Mouse (Mus musculus) cerebellum, postnatal 4 days (tissue): ENCODE results near the gene Spint2.

Source experiments
- DNase-seq, 2 experiments: peaks; one replicate each; pipeline ENCODE4 v3.0.0; 2022; ENCODE audit warnings: low spot score in 2 of 2, mixed read lengths in 1 of 2

Spint2 gene

GRCm38 (mm10) chr7:29282074-29282554 is 402 bp upstream of the Spint2 start:
- no peak for DNase-seq

DNA sequence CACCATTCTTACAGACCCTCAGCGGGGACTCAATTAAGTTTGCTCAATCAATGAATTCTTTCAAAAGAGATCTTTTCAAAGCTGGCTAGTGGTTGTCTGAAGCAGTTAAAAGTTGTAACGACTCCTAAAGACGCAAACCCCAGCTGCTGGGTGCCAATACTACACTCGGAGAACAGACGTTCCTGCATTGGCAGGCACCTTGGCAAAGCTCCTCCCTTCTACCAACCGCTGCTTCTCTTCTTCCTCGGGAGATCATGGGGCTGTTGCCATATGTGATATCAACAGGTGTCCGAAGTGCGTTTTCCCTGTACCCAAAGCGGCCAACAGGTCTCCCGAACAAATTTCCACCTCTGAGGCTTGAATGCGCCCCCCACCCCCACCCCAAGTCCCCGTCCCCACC is 911 bp downstream of the Spint2 start:
- no peak for DNase-seq

- DNase-seq = no peak
Measured at GRCm38 (mm10) chr7:29279924-29280323, 1.8 kb downstream of the Spint2 start.

GRCm38 (mm10) chr7:29279261-29279660 is 2.5 kb downstream of the Spint2 start:
- DNase-seq = no peak

GRCm38 (mm10) chr7:29277510-29277909 is 4.2 kb downstream of the Spint2 start:
- no peak for DNase-seq

DNA sequence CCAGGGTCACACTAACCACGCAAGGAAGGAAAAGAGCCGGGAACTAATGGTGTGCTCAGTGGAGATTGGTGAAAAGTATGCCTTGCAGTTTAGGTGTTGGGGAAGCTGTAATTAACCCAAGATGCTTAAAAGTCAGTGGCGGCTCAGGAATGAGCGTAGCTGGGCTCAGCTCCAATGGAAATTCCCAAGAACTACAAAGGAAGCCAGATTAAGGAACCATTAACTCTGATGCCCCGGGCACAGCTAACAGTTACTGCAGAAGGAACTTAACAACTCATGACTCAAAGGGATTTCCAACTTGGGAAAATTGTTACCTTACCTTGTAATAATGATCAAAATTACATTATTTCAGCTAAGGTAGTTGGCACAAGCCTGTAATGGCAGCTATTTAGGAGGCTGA is 5.0 kb downstream of the Spint2 start:
- no peak for DNase-seq

DNA sequence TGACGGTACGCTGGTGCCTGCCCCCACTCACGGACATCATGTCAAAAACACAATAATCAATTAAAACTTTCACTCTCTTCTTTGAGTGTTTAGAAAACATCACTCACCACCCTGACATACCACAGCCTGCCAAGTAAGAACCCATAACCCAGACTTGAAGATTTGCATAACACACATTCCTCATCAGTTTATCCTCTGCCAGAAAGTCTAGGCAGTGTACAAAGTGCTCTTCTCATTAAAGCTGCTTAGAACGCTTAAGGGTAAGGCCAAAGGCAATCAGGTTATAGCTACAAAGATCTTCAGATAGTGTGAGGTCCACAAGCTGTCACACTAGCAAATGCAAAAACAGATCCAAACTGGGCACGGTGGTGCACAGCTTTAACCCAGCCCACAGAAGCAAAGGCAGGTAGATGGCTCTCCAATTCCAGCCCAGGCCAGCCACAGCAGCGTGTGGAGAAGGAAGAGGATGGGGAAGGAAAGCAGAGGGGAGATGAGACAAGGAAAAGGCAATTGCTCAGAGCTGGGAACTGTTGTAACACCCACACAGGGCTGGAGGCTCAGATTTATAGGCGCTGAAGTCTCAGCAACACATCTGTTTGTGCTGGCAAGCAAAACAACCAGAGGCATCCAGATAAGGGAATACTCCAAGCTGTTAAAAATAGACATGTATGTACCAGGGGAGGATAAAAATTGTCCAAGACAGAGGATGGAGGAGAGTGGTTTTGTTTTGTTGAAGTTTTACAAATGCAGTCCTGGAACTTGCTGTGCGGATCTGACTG is 9.8 kb downstream of the Spint2 start:
- no peak for DNase-seq

DNA sequence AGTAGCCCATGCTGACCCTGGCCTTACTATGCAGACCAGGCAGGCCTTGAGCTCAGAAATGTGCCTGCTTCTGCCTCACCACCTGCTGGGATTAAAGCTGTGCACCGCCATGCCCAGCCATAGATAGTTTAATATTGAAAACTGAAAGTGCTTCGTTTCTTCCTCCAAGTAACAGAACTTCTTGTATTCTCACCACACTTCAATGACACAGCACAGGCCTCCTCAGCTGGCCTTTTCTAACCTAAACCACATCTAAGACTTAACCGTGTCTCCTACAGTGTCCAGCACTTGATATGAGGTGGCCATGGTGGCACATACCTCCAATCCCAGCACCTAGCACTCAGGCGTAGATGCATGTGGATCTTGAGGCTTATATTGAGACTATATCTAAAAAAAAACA is 11.3 kb downstream of the Spint2 start:
- no peak for DNase-seq

- no peak for DNase-seq
Measured at GRCm38 (mm10) chr7:29266931-29267330, 14.8 kb downstream of the Spint2 start.

DNA sequence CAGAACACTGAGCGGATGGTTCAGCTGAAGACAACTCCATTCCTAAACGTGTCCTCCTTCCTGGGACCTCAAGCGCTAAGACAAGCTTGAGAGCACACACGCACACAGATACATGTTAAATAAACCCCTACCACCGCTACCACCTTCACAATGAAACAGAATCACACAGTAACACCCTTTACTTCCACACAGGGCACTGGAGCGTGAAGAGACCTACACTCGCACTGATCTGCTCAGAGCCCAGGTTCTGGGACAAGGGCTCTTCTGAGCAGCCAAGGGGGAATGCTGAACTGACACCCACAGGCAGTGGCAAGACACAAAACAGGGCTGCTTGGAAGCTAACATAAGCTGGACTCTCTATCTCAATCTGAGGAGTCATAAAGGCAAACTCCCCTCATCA is 16.1 kb downstream of the Spint2 start:
- no peak for DNase-seq

DNA sequence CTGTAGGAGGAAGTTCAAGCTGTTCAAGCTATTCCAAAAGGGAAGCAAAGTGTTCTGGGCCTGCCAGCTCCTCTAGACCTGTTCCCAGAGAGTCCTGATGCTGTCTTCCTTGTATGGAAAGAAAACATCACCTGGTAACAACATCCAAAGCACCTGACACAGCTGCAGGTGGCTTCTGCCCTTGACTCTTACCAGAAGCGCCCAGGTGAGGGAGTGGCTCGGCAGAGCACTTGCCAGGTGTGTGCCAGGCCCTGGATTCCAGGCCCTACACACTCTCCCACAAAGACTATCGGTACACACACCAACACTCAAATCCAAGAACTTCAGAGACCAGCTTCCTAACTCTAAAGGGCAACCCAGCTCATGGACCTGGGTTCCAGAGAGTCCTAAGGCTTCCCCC is 17.9 kb downstream of the Spint2 start:
- DNase-seq = no peak

- no peak for DNase-seq
Measured at GRCm38 (mm10) chr7:29262151-29262550, 19.6 kb downstream of the Spint2 start.

- DNase-seq = no peak
Measured at GRCm38 (mm10) chr7:29259781-29260730, 21.7 kb downstream of the Spint2 start.

- DNase-seq = no peak
Measured at GRCm38 (mm10) chr7:29257368-29257767, 24.3 kb downstream of the Spint2 start.

DNA sequence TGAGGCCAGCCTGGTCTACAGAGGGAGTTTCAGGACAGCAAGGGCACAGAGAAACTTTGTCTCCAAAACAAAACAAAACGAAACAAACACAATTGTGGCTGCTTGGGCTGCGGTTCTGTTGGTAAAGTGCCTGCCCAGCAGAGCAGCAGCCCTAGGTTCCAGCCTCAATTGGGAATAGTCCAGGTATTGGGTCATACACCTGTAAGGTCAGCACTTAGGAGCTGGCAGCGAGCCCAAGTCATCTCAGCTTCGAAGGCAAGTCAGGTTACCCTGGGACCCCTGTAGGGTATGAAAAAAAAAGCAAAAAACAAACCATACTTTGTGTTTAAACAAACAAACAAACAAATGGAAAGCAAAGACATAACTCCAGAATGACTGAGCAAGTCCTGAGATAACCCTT is 25.8 kb downstream of the Spint2 start:
- no peak for DNase-seq

GRCm38 (mm10) chr7:29253842-29254241 is 27.9 kb downstream of the Spint2 start:
- DNase-seq = no peak

- no peak for DNase-seq
Measured at GRCm38 (mm10) chr7:29251166-29251565, 30.5 kb downstream of the Spint2 start.

- DNase-seq = no peak
Measured at GRCm38 (mm10) chr7:29248261-29248841, 33.4 kb downstream of the Spint2 start, which contains the start of gene 2200002D01Rik. 2200002D01Rik (minus strand) TSS chr7:29248466.

GRCm38 (mm10) chr7:29247706-29248105 is 34.0 kb downstream of the Spint2 start:
- DNase-seq = no peak

- peak; percentile 65 to 81 for DNase-seq
Measured at GRCm38 (mm10) chr7:29247314-29247700, 34.4 kb downstream of the Spint2 start.

DNA sequence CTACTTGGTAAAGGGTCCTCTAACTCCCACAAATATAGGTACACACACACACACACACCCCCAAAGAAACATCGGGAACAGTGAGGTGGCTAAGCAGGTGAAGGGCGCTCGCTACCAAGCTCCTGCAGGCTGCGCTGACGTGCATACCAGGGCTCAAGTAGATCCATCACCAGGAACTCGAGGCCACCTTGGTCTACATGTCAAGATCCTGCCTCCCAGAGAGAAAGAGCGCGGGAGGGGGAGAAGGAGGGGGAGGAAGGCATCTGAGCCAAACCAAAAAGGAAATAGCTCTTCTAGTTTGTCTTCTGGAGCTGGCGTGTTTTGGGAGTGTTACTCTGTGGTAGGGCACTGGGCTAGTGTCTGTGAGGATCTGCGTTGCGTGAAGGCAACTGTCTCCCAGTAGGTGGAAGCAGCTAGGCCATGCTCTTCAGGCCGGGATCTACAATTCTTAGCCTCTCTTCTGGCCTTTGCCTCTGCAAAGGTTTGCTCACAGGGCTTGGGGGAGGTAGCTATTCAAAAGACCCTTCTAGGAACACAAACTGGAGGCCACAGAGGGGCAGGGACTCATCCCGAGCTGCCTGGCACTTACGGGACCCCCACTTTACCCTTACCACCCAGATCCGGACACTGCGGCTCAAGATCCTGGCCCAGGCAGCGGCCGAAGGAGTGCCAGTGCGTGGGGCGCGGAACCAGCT is 34.9 kb downstream of the Spint2 start:
- no peak for DNase-seq

DNA sequence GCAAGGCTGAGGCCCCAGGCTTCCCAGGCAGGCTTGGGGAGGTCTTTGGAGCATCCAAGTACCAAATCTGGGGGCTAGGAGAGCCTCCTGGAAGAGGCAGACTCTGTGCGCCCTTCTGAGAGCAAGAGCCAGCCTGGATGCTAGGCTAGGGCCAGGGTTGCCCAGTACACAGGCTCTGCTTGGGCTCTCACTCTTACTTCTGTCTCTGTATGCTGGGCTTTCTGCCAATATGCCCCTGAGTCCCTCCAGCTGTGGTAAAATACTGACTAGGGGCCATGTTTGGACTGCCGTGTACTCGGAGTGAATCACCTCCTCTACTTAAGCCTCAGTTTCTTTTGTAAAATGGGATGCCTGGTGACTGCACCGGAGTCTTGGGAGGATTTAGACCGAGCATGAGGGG is 35.7 kb downstream of the Spint2 start:
- DNase-seq = no peak
